Mouse (Mus musculus): ENCODE measurements around the gene Rae1.

Rae1 gene

DNA sequence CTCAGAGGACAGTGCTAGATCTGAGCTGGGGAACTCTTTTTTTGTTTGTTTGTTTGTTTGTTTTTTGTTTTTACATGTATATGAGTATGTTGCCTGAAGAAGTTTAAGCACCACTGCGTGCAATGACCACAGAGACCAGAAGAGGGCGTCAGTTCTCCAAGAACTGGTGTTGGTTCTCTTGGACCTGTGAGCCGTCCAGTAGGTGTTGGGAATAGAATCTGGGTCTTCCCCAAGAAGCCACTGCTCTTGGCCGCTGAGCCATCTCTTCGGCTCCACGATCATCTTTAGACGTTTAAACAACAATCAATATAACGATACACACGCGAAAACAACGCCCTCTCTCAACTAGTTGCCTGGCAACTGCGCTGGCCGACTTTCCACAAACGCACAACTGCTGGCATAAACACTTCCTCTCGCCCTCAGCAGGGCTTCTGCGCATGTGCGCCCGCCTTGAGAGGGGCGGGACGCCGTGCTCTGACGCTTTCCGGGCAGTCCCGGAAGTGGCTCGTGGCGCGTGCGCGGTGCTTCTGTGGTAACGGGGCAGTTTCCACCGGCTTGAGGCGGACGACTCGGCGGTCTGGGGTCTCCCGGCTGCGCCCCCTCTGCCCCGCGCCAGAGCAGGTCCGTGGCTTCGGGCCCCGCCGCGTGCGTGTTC, at the start of gene Rae1:
Rae1 (plus strand) TSS at position 488 of the 655 bp plus-strand sequence.
- peak; percentile 97 to 98 for DNase-seq

DNA sequence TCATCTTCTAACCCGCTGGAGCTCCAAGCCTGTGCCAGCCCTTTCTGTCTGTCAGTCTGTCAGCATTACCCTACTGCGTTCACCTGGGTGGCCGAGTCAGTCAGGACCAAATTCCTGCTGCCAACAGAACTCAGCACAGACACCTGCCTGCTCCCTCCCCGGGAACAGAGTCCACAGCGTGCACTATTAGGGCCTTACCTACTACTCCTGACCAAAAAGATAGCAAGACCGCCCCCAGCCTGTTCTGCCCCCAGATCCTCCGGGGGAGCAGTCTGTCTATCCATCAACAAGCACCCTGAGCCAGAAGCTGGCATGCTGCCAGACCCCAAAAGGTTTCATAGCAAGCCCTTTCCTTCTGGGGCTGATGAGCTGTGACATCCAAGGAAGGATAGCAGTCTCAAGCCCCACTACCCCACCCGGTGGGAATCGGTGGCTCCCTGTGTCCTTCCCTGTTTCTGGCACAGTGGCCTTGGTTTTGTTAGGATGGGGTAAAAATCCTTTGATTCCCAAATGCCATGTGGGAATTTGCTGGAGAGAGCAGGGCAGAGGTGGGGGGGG, 49.7 kb upstream of the Rae1 start:
- DNase-seq, result no peak

DNA sequence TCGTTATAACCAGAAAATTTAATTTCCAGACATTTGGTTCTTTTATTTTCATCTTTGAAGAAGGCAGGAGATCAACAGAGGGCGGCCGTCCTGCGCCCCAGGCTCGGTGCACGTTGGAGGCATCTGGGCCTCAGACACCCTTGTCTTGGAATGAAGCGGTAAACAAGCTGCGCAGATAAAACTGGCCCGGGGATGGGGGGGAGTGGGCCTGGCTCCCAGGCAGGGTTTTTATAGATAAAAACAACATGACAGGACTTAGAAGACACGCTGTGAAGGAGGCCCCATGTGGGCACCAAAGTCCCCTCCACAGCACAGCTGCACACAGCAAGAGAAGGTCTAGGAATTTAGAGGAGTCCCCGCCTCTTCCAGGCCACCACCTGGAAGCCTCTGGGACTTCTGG, 49.2 kb upstream of the Rae1 start:
- no peak for DNase-seq

DNA sequence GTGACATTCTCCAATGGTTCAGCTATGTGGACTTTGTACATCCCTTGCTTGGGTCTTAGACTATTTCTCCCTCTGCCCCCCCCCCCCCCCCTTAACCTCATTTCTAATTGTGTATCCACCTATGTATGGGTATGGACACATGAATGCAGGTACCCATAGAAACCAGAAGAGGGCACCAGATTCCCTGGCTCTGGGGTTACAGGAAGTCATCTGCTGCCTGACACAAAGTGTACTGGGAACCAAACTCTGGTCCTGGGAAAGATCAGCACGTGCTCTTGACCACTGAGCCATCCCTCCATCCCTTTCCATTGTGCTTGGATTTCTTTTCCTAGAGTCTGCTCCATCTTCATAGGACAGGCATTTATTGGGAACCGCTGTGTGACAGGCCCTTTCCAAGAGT, 47.9 kb upstream of the Rae1 start:
- DNase-seq, result no peak

DNA sequence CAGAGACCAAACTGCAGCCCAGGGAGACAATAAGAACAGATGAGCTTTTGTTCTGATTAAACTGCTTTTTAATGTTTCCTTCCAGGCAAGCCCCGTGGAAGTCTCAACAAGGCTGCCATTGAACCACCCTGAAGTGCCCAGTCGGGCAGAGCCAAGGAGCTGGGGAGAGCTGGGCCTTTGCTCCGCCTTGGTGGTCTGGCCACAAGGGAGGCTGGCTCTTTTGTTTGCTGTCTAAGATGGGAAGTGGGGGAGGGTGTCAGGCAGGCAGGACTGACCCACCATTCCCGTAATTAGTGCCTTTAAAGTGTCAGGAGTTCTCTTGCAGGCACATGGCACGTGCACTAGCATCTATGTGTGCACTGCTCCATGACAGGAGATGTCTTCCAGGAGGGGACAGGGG, 41.3 kb upstream of the Rae1 start:
- DNase-seq, result no peak

DNA sequence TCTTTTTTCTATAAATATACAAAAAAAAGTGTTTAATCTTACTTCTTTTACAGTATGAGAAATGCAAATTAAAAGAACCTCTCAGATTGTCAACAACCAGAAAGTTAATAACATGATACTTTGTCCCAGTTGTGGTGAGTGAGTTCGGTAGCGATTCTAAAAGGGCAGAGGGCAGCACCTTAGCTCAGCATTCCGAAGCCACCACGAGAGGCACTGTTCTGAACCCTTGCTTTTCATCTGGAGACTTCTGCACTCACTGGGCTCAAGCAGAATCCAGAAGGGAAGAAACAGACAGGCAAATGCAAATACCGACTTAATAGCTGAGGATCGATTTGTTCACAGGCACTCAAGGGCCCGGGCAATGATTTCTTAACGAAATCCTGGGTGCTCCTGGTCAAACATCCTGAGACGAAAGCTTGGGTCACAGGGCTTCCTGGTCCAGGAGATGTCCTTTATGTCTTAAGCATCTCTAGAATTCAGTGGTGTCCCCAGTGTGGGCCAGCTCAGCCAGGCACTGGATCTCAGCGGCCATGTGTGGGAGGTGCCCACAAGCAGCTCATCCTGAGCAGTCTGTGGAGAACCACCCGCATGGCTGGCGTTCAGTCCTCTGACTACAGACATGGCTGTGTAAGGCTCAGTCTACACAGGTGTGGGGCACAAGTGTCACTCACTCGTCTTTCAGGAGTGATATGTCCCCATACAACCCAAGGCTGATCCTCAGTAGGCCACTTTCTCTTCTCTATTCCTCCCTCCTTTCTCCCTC, 40.7 kb upstream of the Rae1 start:
- no peak for DNase-seq

DNA sequence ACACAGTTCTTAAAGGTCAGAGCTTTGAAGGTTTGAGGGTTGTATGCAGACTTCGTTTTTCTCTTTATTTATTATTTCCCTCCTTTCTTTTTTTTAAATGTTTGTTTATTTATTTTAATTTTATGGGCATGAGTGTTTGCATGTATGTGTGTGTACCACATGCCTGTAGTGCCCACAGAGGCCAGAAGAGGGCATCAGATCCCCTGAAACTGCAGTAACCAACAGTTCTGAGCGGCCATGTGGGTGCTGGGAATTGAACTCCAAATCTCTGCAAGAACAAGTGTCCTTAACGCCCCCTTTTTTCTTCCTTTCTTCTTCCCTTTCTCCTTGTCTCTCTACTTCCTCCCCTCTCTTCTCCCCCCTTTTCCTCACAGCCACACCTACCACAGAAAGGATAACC, 39.6 kb upstream of the Rae1 start:
- DNase-seq, result no peak

DNA sequence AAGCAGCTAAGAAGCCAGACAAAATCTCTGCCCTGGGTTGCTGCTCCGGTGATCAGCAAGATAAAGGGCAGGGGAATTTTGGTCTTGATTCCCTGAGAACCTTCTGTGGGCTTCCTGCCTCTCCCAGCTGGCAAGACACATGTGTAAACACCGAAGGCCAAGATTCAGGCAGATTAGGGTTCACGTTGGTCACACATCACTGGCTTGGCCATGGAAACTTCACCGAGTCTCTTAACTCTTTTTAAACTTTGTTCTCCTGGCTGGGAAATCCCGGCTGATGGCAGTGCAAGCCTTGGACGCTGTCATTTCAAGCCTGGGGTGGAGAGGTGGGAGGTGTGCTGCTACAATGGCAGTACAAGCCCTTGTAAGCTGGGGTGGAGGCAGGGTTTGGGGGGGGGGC, 38.7 kb upstream of the Rae1 start:
- no peak for DNase-seq

DNA sequence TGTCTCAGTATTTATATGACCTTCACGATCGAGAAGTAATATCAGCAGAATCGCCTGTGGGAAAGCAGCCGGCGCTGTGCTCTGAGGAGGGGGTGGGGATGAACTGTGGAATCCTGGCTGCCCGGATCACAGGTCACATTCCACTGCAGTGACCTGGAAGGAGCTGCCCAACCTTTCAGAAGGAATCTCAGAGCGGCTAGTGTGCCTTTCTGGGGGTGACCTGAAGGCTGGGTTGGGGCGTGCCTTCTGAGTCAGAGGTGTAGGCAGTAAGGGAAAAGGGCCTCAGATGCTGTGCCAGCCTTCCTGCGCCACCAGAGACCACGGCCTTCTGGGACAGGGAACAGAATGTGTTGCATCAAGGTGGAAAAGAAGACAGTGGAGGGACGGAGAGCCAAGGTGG, 34.7 kb upstream of the Rae1 start:
- no peak for DNase-seq

DNA sequence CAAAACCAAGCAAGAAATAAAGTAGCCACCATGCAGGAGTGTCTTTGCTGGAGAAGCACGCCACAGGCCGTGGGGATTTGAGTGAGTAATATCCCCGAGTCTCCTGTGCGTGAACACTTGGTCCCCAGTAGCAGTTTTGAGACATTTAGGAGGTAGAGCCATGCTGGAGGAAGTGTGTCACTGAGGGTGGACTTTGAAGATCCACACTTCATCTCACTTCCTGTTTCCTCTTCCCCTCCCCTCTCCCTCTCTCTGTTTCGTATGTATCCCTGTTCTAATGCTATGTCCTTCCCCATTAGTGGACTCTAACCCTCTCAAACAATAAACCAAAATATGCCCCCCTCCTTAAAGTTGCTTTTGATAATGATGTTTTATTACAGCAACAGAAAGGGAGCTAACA, 33.4 kb upstream of the Rae1 start:
- no peak for DNase-seq

DNA sequence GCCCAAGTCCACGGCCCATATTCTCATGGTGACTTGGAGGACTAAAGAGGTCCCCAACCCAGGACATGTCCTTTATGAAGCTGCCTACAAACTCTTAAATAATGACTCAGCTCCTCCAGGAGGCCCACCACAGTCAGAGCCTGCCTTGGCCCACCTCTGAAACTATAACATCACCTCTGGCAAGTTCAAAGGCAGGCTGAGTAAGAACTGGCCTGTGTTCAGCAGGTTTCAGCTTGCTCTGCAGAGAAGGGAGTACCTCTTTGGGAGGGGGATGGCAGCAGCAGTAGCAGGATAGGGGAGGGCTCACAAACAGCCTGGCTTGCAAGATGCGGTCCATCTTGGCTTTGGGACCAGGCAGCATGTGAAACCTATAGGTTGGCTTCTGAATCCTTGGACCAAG, 28.1 kb upstream of the Rae1 start:
- no peak for DNase-seq

DNA sequence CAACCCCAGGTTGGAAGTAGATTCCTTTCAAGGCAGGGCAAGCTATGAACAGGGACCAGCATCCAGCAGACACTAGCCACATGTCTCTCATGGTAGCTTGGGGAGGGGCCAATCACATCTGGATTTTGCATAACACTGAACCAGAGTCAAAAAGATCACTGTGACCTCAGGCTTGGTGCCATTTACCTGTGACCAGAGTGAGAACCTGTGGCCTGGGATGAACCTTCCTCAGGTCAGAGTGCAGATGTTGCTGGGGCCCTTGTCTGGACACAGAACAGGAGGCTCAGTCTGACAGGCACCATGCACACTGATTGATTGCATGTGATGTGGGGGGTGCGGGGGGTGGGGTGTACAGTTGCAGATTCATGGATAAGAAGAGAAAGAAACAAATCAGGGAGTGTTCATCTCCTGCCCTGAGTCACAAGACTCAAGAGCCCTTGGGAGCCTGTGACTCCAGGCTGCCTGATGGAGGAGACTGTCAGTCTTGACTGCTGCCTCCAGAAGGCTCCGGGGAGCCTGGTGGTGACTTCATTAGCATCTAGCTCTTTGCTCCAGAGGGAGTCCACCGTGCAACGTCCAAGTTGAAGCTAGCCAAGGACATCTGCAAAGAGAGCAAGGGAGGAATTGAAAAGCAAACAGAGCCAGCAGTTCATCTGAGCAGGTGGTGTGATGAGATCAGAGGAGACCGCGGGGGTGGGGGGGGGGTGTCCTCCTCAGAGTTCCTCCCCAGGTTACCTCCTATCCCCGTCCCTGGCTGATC, 25.9 kb upstream of the Rae1 start:
- DNase-seq, result no peak

DNA sequence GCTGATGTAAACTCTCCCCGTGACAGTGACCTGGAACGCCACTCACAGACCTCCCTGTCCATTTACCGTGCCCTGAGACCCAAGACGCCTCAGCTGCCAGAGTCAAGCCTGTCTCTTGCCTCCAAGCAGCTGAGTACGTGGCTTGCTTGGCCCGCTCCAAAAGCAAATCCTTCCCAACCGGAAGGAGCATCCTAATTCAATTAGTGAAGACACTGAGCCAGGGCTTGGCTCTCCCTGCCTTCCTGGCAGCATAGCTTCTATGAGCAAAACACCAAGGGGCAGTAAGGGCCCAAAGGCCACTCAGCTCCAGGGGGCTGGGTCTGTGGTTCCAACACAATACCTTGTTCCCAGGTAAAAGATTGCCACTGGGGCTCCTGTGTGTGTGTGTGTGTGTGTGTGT, 25.2 kb upstream of the Rae1 start:
- no peak for DNase-seq

DNA sequence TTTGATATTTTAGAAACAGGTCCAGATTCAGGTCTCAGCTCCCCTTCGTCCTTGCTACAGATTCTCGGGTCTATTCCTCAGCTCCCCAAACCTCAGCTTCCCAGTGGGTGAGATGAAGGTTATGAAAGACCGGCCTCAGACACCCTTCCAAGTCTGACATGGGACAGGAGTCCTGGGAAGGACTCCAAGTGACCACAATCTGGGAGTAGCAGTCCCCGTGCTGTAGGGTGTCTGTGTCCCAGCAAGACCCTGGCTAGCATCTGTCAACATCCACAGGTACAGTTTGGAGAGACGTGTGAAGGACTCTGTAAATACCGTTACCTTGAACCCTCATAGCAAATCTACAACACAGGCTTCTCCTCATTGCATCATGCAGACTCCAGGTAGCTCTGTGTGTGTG, 24.8 kb upstream of the Rae1 start:
- no peak for DNase-seq

DNA sequence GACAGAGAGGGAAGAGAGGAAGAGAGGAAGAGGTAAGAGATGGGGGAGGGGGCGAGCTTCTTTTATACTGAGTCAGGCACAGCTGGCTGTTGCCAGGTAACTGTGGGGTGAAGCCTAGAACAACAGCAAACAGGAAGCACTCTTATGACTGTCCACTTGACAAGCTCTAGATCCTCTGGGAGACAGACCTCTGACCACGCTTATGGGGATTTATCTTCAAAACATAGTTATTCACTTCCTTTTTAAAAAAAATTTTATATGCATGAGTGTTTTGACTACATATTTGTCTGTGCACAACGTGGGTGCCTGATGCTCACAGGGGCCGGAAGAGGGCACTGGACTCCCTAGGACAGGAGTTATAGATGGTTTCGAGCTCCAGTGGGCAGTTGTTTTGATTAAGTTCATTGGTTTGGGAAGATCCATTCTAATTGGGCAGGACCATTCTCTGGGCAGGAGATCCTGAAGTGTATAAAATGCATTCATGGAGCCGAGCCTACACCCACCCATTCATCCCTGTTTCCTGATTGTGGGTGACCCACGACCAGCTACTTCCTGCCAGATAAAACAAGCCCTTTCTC, 23.2 kb upstream of the Rae1 start:
- no peak for DNase-seq

DNA sequence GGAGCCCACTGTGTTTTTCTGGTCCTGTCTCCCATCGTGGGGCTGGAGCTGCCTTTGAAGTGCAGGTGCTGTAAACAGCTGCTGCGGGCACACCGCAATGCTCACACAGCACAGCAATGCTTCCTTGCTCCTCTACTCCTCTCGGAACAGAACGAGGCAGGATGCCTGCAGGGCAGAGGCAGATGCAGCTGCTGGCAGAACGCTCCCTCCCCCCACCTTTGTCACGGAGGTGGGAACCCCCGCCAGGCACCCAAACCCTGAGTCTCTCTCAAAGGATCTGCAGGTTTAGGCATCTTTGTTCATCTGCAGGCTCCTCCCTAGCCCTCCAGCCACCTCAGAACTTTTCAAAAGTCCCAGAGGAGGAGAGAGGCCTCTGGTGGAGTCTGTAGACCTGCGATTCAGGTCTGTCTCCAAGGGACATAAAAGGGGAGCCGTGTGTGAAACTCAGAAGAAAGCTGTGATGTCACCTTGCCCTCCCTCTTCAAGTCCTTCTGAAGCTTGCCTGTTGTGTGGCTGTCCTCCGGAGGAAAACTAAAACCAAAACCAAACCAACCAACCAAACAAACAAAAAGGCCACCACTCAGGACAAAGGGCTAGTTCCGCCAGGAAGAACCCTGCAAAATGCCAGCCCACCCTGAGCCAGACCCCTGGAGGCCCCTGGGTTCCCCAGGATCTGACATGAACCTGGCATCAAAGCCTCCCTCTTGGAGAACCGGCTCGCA, 22.3 kb upstream of the Rae1 start, which contains the start of gene Spo11:
Spo11 (plus strand) TSS at position 292 of the 722 bp plus-strand sequence.
- no peak for DNase-seq

DNA sequence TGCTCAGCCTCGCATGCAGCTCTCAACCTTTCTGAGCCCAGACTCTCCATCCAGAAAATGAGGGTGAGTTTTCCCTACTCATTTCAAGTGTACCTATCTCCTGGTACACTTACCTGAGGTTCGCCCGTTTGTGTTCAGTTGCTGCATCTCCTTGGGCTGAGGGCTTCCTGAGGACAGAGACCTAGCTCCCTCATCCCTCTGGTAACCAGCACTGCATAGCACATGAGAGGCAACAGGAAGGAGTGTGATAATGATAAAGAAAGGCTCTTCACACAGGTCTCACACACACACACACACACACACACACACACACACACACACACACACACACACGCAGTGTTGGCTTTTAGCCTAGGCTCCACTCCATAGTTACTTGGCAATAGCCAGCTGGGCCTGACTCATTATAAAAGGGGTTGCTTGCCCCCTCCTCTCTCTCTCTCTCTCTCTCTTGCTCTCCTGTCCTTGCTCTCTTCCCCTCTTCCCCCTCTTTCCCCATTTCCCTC, 21.7 kb upstream of the Rae1 start:
- no peak for DNase-seq

DNA sequence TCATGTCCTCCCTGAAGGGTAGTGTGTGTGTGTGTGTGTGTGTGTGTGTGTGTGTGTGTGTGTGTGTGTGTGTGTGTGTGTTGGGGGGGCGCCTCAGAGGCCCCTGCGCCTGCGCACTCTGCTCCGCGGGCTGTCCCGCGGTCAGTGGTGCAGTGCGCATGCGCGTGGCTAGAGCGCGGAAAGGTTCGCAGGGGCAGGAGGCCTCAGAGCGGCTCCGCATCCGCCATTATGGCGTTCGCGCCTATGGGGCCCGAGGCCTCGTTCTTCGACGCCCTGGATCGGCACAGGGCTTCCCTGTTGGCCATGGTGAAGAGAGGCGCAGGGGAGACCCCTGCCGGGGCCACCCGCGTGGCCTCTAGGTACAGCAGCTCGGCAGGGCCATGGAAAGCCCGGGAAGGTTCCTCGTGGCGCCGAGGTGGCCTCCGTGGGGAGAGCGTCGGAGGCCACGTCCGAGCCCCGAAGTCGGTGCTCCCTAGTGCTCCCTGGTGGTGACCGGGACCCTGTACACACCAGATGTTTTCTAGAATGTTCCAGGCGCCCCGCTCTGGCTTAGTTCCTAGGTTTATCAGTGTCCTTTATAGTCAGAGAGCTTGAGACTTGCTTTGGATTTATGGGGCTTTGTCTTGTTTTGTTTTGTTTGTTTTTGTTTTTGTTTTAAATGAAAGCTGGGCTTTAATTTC, 20.1 kb upstream of the Rae1 start:
- DNase-seq, result no peak

DNA sequence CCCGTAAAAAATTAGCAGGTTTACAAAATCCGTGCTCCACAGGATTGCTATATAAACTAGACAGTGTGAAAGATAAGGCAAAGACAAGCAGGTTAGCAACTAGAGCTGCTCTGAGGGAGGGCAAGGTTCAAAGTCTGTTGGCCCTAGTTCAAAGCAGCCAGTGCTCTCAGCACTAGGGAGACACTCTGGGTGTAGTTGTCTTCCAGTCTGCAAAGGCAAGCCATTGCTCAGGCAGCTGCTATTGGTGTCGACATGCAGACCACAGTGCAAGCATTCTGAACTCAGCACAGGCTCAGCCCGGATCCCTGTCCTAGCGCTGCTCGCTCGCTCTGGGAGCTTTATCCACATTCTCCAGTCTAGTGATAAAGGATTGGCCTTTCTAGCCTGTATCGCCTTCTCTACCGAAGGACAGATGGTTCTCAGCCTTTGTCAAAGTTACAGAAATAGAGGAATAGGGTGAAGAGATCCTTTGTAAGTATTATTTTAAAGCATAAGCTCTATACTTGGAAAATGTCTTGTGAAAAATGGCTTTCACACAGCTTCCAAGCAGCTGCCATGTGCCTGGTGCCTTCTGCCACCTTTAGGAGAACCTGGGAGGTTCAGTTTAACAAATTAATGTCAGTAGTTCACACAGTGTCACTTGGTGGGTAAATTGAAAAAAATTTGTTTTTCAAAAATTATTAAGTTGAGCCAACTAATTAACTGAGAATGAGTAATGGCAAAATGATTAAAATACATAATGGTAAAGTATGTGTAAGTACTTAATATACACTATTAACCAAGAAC, 16.9 kb upstream of the Rae1 start:
- no peak for DNase-seq

DNA sequence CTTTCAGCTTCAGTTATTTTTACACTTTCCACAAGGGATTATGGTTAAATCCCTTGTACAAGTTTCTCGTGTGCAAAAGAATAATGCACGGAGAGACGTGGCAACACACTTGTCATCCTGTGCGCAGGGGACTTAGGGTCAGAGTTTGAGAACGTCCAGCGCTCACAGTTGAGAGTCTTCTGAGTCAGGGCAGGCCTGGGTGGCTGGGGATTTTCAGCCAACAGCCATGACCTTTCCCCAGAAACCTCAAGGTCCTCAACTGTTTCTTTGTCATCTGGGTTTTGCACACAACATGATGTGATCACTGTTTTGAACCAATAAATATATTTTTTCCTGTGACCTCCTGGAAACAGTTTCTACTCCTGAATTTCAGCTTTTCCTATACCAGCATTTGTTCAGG, 9.8 kb upstream of the Rae1 start:
- DNase-seq, result no peak

DNA sequence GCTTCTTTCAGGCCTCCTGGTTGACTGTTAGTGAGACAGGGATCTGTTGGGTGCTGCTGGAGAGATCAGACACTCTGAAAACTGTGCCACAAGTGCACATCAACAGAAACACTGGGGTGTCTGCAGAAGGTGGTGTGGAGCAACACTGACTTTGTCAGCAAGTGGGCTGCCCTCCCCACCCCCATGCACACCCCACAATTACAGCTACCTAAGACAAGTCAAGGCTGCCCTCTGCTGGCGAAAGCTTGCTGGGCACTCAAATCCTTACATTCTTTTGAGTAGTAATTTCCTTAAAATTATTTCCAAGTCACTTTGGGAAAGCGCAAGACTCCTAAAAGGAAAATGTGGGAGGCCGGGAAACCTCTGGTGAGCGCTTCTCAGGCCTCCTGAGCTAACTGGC, 3.7 kb upstream of the Rae1 start:
- DNase-seq, result peak; percentile 48 to 58

Data from lung, adult 18-20 months (tissue).